Mouse (Mus musculus) liver, embryonic 13.5 days (tissue): ENCODE measurements around the gene Anxa9. TPM values are rescaled to one million over a fixed set of nuclear protein-coding genes. Genes with fewer than 3 reads are reported as not detected.

Experiments used
- polyA plus RNA-seq: library from polyadenylated mRNA; unstranded; fragments of >200 nt; fragmentation: Nextera tagmentation; extraction: Ambion mirVana; gene quantifications from 2 replicates; pipeline ENCODE4 v1.2.1, GENCODE M21; 2015

The Anxa9 gene
- polyA plus RNA-seq, 1 experiment from 2014 or later = 3.0 TPM

Other genes with a start within 250 kb of the Anxa9 start
- gene Pip5k1a, start 200.2 kb downstream of the Anxa9 start, polyA plus RNA-seq = 9.6 and 10.3 TPM in 2 replicates
- 39.2 and 43.3 TPM in 2 replicates for gene Vps72, start 196.2 kb downstream of the Anxa9 start, polyA plus RNA-seq
- 0.17 and 0.67 TPM in 2 replicates for gene Tmod4, start 182.7 kb downstream of the Anxa9 start, polyA plus RNA-seq
- gene Scnm1, start 173.2 kb downstream of the Anxa9 start, polyA plus RNA-seq = 33.4 and 33.5 TPM in 2 replicates
- gene Lysmd1, start 173.1 kb downstream of the Anxa9 start, polyA plus RNA-seq = 7.3 and 7.5 TPM in 2 replicates
- 5.7 and 6.0 TPM in 2 replicates for gene Tnfaip8l2, start 164.8 kb downstream of the Anxa9 start, polyA plus RNA-seq
- 0.35 and 0.36 TPM in 2 replicates for gene Sema6c, start 146.7 kb downstream of the Anxa9 start, polyA plus RNA-seq
- 6.9 and 7.7 TPM in 2 replicates for gene Gabpb2, start 89.3 kb downstream of the Anxa9 start, polyA plus RNA-seq
- 43.9 and 50.1 TPM in 2 replicates for gene Cdc42se1, start 78.4 kb downstream of the Anxa9 start, polyA plus RNA-seq
- 2.8 and 3.5 TPM in 2 replicates for gene Mllt11, start 75.0 kb downstream of the Anxa9 start, polyA plus RNA-seq
- 0.16 and 0.21 TPM in 2 replicates for gene Gm128, start 65.6 kb downstream of the Anxa9 start, polyA plus RNA-seq
- gene Bnipl, start 56.0 kb downstream of the Anxa9 start, polyA plus RNA-seq = not detected in 2 replicates
- 17.0 and 18.6 TPM in 2 replicates for gene Mindy1, start 25.8 kb downstream of the Anxa9 start, polyA plus RNA-seq
- 8.6 and 11.0 TPM in 2 replicates for gene Prune1, start 25.1 kb downstream of the Anxa9 start, polyA plus RNA-seq
- gene Cers2, start 7.6 kb upstream of the Anxa9 start, polyA plus RNA-seq = 113 and 125 TPM in 2 replicates
- 15.9 and 20.0 TPM in 2 replicates for gene Setdb1, start 50.0 kb upstream of the Anxa9 start, polyA plus RNA-seq
- gene 4930558C23Rik, start 95.7 kb upstream of the Anxa9 start, polyA plus RNA-seq = not detected in 2 replicates
- 16.0 and 20.3 TPM in 2 replicates for gene Arnt, start 127.2 kb upstream of the Anxa9 start, polyA plus RNA-seq
- gene Ctsk, start 192.1 kb upstream of the Anxa9 start, polyA plus RNA-seq = 1.7 and 1.9 TPM in 2 replicates
- gene Ctss, start 219.6 kb upstream of the Anxa9 start, polyA plus RNA-seq = 19.8 and 20.8 TPM in 2 replicates